Mouse (Mus musculus): Measurements from ENCODE around the gene Fam168b. TPM values are rescaled to one million over a fixed set of nuclear protein-coding genes. Genes with fewer than 3 reads are reported as not detected.

The Fam168b gene
- total RNA-seq, 2 experiments from 2014 or later, result 244 to 245 TPM

- DNase-seq (ENCODE audit: low spot score in 2 of 2), result no peak
These were observed 9.4 kb upstream of the Fam168b start for GRCm38 (mm10) chr1:34852116-34852878.

- peak; percentile 39 to 49 for DNase-seq (ENCODE audit: low spot score in 2 of 2)
These were observed 8.7 kb upstream of the Fam168b start for GRCm38 (mm10) chr1:34851562-34851961.

GRCm38 (mm10) chr1:34850343-34851136, 7.7 kb upstream of the Fam168b start:
- no peak for DNase-seq (ENCODE audit: low spot score in 2 of 2)

- peak; percentile 86 to 89 for DNase-seq (ENCODE audit: low spot score in 2 of 2)
These were observed 7.0 kb upstream of the Fam168b start, which contains the start of gene Plekhb2 for GRCm38 (mm10) chr1:34849745-34850342. TSS of gene Plekhb2 (plus strand) at chr1:34849976.

DNA sequence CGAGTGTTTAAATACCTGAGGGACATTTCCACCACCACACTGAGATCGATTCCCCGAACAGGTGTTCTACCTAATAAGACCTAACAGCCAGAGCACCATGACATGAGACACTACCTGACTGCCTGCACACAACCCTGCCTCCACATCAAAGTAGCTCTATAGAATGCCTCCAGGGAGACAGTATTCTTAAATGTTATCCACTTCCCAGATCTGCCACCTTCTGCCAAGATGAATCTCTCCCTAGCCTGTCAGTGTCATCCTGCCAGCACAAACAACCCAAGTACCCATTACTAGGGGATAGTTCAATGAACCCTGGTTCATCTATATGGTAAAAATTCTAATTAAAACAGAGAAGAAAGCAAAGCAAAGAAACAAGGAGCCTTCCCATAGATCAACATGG, 4.2 kb upstream of the Fam168b start:
- no peak for DNase-seq (ENCODE audit: low spot score in 2 of 2)

DNA sequence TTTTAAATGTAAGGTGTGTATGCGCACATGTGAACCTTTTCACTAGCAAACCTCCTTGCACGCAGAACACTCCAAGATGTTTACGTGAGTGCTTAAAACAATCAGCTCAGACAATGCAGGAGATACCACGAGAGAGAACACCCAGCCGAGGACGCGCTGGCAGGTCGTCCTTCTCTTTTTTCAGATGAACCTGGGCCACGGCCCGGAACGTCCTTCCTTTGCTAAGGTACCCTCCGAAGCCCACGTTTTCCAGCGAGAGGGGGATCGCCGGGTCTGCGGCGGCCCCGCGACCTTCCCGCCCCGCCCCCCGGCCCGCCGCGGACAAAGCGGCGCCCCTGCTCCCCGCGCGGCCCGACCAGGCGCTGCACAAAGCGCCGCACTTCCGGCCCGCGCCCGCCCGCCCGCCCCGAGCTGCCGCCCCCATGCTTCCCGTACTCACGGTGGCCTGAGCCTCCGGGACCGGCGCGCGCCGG, 440 bp downstream of the Fam168b start:
- no peak for DNase-seq (ENCODE audit: low spot score in 2 of 2)

DNA sequence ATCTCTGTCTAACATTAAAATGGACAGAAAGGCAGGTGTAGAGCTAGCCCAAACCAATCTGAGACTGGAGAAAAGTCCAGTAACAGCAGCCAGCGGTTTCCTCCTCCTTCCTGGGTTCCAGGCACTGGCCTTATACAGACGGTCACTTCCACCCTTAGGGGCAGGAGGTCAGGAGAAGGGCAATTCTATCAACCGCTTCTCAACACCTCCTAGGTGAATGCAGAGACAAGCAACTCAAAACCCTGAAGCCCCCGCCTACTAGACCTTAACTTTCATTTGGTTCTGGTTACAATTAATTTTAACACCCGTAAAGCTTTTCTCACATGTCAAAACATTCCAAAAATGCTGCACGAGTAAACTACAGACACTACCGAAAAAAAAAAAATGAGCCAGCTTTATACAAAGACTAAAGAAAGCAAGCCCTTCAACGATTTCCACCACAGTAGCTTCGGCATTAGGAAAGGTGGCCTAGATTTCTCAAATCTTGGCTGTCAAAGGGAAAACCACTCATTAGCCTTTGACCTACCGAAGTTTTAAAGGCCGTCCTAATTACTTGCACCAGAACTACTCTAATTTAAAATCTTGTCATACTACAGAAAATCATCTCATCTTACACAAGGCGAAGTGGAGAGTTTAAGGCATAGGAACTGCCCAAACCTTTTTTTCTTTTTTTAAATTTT, 1.0 kb downstream of the Fam168b start:
- no peak for DNase-seq (ENCODE audit: low spot score in 2 of 2)

DNA sequence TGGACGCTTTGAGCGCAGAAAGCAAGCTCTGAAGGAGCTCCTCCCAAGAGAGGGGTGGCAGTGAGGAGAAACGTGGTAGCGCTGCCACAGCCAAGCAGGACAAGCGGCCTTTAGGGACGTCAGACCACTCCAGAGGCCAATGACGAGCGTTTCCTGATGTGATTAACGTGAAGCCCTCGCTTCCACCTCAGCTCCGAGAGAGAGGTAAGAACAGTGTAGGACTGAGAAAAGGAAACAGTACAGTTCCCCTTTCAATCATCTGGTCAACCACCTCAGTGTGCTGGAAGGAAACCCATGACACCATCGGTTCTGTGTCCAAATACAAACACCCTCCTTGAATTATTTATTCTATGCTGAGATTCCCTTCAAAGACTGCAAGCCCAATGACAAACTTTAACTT, 3.6 kb downstream of the Fam168b start:
- no peak for DNase-seq (ENCODE audit: low spot score in 2 of 2)

DNA sequence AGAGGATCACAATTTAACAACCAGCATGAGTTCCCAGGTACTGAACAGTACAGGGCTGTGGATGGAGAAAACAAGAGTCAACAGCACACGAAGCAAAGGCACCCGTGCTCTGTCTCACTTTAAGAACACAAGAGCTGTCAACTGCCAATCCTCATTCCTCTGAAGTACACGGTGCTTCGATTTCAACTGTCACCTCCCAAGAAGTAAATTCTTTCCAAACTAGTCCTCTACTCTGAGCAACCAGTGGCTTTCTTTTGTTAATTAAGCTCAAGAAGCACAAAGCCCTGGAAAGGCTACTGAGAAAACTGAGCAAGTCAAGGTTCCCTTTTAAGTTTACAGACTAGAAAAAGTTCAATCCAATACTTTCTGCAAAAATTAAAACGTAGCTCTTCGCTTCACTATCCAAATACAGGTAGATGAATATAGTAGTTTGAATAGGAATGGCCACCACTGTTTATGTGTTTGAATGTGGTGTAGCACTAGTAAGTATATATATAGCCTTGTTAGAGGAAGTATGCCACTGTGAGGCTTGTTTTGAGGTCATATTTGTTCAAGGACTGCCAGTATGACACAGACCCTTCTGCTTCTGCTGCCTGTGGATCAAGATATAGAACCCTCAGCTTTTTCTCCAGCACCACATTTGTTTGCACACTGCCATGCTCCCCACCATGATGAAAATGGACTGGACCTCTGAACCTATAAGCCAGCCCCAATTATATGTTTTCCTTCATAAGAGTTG, 4.7 kb downstream of the Fam168b start:
- DNase-seq (ENCODE audit: low spot score in 2 of 2), result no peak

DNA sequence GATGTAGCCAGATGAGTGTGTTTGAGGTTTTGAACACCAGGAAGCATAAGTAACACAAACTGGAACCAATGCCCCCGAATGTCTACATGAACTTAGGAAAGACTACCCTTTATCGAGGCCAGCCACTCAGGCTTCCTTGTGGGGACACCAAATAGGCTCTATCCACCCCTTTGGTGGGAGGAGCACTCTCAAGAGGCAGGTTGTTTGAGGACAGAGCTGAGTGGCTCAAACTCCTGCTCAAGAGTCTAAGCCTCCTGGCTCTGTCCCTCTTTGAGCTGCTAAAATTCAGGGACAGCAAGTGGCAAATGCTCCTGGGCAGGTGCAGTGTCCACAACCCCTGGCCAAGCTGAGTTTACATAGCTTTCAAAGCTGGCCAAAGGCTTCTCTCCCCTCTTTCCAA, 8.0 kb downstream of the Fam168b start:
- no peak for DNase-seq (ENCODE audit: low spot score in 2 of 2)

DNA sequence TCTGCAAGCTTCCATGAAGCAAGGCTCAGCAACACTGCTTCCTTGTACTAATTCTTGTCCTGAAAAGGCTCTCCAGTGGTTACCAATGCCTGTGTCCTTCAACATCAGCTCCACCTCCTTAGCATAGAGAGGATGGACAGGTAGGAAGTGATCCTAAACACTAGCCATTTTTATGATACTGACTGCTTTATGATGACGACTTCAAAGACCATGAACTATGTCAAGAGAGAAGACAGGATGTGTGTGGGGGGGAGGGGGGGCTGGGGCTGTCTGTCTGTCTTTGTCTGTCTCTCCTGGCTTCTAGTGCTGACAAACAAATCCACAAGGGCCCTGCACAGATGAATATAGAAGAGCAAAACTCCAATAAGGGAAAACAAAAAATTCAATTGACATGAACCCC, 11.5 kb downstream of the Fam168b start:
- no peak for DNase-seq (ENCODE audit: low spot score in 2 of 2)

DNA sequence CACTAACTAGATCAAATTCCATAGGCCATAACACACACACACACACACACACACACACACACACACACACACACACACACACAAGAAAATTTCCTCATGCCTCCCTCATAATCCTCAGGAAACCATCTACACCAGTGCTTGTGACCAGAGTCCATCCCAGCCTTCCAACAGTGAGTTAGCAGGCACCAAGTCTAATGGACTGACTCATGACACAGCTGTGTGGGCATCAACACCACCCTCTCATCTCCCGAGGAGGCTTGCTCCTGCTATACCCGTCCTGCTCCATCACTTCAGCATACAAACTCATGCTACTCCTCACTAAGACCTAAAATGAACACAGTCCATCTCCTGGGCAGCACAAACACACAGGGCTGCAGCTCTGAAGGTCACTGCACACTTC, 11.9 kb downstream of the Fam168b start:
- no peak for DNase-seq (ENCODE audit: low spot score in 2 of 2)

GRCm38 (mm10) chr1:34828528-34829294, 14.2 kb downstream of the Fam168b start:
- DNase-seq (ENCODE audit: low spot score in 2 of 2), result no peak

- no peak for DNase-seq (ENCODE audit: low spot score in 2 of 2)
These were observed 15.0 kb downstream of the Fam168b start for GRCm38 (mm10) chr1:34827900-34828299.

DNA sequence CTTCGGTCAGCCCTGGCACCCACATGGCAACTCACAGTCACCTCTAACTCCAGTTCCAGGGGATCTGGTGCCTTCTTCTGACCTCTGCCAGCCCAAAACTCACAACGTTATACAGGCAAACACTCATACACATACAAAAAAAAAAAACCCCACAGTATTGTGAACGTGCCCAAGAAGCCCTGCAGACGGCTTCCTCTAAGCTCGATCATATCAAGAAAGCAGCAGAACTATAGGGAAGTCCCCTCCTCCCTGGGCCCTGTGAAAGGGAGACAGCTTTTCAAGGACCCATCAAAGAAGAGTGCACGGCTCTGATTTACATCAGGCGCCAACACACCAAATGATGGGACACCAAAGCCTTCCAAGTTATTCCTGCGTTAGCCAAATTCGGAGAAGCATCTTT, 17.0 kb downstream of the Fam168b start:
- no peak for DNase-seq (ENCODE audit: low spot score in 2 of 2)

DNA sequence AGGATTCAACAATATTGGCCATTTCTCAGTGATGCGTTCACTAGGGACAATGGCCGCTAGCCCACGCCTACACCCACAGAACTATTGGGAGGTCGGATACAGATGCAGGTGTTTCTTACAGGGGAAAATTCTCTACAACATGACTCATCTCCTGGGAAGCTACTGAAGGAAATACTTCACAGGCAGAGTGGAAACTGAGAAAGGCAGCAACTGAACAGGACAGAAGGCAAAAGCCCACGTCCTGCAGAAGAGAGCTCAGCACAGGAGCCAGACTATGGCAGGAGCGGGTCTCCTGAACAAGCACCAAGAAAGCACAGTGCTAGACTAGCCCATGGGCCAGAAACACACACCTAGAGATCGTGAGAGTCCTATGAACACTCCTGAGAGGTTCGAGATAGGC, 18.7 kb downstream of the Fam168b start:
- DNase-seq (ENCODE audit: low spot score in 2 of 2), result no peak

GRCm38 (mm10) chr1:34823353-34823752, 19.5 kb downstream of the Fam168b start:
- DNase-seq (ENCODE audit: low spot score in 2 of 2), result no peak

- DNase-seq (ENCODE audit: low spot score in 2 of 2), result no peak
These were observed 20.1 kb downstream of the Fam168b start for GRCm38 (mm10) chr1:34822746-34823145.

GRCm38 (mm10) chr1:34822003-34822402, 20.9 kb downstream of the Fam168b start:
- DNase-seq (ENCODE audit: low spot score in 2 of 2), result no peak

DNA sequence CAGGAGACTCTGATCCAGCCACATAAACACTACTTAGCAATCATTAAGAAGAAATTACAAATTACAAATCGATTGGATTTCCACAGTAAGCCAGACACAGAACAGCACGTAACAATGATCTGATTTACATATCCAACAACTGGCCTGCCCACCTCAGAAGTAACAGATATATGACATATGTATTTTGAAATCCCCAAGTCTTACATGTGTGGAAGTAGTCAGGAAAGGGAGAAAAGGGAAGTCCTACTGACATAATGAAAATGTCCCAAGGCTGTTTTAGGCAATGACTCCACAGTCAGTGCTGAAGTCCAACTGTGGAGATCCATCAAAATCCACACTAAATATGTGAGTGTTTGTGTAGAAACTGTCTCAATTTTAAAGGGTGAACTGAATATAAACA, 21.5 kb downstream of the Fam168b start:
- no peak for DNase-seq (ENCODE audit: low spot score in 2 of 2)

Measured in left cerebral cortex, adult 18-20 months (tissue).